Mouse (Mus musculus): Measurements from ENCODE around the gene Etl4. TPM values are rescaled to one million over a fixed set of nuclear protein-coding genes. Genes with fewer than 3 reads are reported as not detected.

Gene Etl4
- total RNA-seq, 2 experiments from 2014 or later = 68.7 to 98.4 TPM

DNA sequence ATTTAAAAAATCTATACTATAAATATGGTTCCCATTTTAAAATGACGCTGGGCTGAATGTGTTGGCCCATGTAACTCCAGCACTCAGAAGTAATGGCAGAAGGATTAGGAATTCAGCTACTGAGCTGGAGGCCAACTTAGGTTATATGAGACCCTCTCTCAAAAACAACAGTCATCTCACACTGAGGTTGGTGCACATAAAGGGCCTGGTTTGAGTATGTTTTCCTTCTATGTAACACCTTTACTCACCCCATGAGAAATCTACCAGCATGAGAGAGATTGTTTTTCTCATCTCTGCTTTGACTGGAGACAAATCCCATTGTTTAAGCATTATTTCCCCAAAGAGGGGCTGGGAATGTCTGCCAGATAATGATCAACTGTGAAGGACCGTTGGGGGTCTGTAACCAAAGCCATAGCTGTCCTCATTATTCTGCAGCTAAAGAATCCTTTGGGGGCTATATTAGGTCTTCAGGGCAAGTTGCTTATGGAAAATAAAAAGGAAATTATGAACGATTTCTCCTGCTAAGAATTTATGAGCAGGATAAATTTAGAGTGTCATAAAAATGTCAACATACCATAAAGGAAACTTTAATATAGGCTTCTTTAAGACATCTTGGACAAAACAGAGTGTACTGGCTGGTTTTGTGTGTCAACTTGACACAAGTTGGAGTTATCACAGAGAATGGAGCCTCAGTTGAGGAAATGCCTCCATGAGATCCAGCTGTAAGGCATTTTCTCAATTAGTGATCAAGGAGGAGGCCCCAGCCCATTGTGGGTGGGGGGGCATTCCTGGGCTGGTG, 922.2 kb downstream of the Etl4 start:
- DNase-seq (ENCODE audit: low spot score in 2 of 2) = no peak

DNA sequence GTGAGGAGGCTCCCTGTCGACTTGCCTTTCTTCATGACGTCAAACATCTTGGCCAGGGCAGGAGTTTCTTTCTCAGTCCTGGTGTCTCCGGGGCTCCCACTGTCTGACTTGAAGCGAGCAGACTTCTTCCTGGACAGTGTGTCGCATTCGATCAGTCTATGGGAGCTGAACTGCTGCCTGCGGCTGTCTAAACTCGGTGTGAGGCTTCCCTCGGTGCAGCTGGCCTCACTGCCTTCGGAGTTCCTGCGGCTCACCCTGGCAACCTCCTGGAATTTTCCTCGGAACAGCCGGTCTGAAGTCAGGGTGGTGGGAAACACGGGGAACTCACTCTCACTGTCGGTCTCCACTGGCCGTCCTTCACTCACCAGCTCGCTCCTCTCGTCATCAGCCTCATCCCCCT, 939.8 kb downstream of the Etl4 start:
- DNase-seq (ENCODE audit: low spot score in 2 of 2) = no peak

Small RNA genes within 50 kb of the gene (microRNA-seq; reads per million reads assigned to microRNA genes)
- not detected for gene Gm44457
